Mouse (Mus musculus): ENCODE measurements at regions not wholly inside any gene's neighbourhood (a gene's known extent, or its start where the extent isn't known, plus 50 kb on each side); places are given as distances from the start of the nearest gene placed in this dataset.

DNA sequence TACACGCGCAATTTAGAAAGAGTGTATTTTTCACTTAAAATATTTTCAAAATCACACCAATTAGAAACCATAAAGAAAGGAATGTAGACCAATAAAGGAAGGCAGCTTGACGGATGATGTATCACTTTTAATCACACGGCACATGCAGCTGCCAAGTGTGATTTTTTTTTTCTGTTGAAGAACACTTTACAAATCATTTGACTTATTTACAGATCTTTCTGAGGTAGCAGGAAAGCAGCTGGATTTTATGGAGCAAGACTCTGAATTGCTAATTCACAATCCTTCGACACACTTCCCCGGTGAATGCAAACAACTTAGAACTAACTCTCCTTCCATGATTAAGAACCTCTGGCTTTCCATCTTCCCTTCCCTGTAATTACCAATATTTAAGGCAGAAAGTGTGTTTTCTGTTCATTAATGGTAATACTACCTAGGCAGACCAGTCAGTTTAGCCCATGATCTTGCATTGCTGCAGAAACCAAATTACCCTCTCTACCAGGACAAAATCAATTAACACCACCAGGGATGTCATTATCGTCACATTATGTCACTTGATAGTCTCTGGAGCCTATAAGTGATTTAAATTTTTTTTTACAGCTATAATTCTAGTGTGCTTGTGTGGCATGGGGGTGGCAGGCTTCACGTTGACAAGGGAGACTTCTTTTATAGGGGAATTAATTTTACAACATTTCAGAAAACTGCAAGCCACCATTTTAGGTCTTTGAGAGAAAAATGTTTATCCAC is 239.3 kb upstream of the Veph1 start:
- TF ChIP-seq HCFC1 (IDR thresholded peaks at IDR 0.05; ENCODE audit: borderline replicate concordance, insufficient read depth, low read length) (no peak), ZC3H11A (IDR thresholded peaks at IDR 0.05; ENCODE audit: borderline replicate concordance, low read depth, low read length) (no peak), ZNF384 (IDR thresholded peaks at IDR 0.05; ENCODE audit: low read depth, low read length) (no peak), CHD2 (IDR thresholded peaks at IDR 0.05; ENCODE audit: low read depth, low read length) (no peak)
